Mouse (Mus musculus) adrenal gland, adult 18-20 months (tissue): Measurements from ENCODE around the gene Arhgap9. TPM values are rescaled to one million over a fixed set of nuclear protein-coding genes. Genes with fewer than 3 reads are reported as not detected.
"Not testable (repeated sequence)": the region's sequence is repeated elsewhere in the genome, so short reads cannot be mapped to it uniquely, and the experiment has no call there.

Source experiments
- DNase-seq, 2 experiments: peaks; one replicate each; pipeline ENCODE4 v3.0.0; 2021 to 2022; ENCODE audit warnings: low spot score in 2 of 2
- total RNA-seq, 2 experiments: library from RNA; stranded (reverse); gene quantifications; 1 replicate in 1 of 2; 2 replicates in 1 of 2; pipeline ENCODE4 v1.2.3; 2021

The Arhgap9 gene
- total RNA-seq, 2 experiments from 2014 or later, result 1.7 to 2.9 TPM

DNA sequence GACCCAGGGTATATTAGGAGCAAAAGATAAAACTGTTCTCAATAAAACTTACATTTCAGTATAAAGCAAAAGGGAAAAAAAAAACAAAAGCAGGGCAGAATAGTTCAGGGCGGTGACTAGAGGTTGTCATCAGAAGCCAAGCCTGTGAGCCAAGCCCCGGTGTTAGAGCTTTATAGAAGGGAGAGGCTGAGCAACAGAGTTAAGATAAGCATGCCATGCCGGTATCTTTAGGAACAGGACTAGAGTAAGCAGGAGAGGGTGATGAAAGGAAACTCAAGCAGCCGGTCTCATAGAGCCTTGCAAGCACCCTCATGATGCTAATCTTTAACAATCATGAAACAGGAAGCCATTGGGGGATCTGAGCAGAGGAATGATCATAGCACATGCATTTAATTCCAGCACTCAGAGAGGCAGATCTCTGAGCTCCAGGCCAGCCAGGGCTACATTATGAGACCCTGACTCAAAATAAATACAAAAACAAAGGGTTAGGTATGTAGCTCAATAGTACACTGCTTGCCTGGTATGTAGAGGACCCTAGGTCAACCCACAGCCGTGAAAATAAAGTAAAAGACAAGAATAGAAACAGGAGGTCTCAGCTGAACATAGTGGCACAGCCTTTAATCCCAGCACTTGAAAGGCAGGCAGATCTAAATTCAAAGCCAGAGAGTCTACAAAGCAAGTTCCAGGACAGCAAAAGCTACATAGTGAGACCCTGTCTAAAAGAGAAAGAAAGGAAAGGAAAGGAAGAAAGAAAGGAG, 29.7 kb upstream of the Arhgap9 start:
- DNase-seq, result no peak

DNA sequence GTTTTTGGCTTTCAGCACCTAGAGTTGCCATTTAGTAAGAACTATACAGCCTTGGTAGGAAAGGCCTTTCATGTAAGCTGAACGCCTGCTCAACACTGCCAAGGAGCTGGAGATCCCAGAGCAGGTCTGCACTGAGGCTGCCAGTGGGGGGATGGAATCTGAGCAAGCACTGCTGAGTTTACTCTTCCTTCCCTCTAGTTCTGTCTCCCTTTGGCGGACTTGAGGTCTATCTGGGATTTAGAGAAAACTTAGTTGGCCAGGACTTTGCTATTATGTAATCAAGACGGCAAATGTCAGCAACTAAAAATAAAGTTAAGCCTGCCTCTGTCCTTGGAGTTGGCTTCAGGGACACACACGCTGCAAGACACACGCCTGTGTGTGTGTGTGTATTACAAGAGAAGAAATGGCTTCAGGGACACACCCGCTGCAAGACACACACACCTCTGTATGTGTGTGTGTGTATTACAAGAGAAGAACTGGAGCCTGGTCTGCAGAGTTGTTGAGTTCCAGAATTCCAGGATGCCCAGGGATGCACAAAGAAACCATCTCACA, 28.7 kb upstream of the Arhgap9 start:
- DNase-seq, result peak in 1 of 2 experiments; percentile 68

DNA sequence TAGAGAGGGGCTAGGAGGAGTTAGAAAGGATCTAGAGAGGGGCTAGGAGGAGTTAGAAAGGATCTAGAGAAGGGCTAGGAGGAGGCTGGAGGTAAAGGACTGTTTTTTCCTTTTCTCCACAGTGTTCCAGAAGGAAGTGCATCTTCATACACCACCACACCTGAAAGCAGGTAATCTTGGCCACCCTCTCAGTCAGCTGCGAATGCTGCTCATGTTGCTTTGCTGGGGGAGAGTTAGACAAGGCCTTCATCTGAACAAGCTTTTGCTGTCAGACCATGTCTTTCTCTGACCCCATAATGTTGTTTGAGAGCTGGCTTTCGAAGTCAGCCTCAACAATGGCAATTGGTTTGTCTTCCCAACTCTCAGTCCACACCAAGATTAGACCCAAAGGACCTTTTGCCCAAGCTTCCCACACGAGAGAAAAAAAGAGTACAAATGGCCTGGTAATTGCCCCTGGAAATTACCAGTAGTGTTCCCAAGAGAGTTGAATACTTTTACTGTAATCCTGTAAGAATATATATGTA, 28.1 kb upstream of the Arhgap9 start:
- no peak for DNase-seq

DNA sequence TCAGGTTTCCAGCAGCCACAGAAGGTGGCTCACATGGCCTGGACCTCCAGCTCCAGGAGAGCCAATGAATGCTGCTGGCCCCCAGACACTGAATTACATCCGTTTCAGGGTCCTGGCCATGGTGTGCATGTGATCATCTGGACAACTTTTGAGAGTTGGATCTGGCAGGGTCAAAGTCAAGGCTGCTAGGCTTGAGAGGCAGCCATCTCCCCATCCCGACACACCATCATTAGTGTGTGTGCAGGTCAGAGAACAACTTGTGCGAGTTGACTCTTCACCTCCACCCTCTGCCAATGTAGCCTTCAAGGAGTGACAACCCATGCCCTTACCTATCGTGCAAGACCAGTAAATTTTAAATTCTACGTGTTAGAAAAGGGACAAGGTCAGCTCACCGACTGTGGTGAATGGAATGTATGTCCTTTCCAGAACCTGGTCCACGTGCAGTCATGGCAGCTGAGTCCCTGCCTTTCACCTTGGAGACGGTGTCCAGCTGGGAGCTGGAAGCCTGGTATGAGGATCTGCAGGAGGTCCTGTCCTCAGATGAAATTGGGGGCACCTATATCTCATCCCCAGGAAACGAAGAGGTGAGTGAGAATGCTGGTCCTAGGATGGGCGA, 26.8 kb upstream of the Arhgap9 start:
- no peak for DNase-seq

DNA sequence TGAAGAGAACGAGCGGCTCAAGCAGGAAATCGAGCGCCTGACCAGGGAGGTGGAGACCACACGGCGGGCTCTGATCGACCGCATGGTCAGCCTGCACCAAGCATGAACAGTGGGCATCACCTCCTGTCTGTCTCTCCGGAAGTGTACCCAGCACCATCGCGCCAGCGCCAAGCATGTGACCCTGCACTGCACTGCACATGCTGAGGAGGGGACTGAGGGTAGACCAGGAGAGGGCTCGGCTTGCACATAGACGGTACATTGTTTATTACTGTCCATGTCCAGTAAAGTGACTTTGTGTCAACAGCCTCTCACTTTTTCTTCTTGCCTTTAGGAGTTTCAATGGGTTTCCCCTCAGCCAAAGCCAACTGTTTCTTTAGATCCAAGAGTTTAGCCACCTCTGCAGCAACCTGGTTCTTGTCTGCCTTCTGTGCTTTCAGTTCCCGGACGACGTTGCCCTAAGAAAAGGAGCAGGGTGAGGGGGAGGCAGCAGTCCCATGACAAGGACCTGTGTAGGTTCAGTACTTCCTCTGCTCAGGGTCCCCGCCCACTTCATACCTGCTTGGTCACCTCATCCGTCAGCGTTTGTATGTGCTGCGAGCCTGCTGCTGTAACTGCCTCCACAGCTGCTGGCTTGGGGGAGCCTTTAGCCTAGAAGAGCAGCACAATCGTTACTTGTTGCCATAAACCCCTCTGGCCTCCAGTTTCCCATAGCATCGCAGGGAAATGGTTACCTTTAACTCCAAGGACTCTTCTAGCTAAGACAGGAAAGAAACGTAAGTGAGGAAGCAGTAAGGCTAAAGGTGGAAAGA, 25.6 kb upstream of the Arhgap9 start:
- no peak for DNase-seq

DNA sequence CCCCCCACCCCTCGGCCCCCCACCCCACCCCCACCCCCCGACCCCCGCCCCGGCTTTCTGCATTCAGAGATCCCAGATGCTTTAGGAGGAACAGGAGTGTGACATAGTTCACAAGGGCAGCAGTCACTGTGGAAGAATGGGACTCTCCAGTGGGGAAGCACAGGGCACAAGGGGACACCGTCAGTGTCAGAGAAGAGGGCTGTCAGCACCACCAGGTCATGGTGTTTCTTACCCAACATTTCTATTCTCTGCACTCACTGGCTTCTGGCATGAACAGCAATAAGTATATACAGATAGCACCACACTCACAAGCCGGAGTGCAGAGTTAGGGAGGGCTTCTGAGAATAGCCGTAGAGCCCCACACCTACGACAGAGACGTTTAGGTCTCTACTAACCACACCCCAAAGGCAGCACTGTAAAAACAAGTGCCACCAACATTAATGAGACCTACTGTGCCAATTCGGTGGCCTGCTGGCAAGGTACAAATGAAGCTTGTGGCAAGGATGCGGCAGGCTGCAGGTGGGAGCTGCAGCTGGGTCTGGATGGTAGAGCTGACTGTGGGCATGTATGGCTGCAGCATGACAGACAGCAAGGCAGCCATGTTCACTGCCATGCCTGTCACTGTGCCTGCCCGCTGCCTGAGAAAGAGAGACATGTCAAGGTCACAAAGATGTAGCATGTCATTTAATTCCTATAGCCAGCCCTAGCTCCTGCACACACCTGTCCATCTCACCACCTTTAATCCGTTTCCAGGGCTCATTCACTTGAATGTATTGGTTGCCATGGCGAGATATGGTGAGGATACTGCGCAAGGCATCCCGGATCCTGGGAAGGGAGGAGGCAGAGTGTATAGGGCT, 24.5 kb upstream of the Arhgap9 start:
- no peak for DNase-seq

DNA sequence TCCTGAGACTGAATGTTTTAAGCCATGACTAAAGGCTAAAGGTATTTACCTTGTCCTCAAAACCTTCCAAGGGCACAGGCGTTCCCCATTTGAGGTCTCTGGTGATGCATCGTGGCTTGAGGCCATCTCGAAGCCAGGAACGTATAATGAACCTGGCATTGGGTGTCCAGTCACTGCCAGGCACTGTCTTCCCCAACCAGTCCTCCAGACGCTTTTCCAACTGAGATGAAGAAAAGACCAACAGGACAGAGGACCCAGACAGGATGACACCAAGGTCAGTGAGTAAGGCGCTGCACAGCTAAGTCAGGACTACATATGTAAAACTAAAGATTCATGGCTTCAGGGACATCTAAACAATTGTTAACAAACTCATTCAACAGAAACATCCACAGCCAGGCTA, 21.4 kb upstream of the Arhgap9 start:
- DNase-seq, result no peak

DNA sequence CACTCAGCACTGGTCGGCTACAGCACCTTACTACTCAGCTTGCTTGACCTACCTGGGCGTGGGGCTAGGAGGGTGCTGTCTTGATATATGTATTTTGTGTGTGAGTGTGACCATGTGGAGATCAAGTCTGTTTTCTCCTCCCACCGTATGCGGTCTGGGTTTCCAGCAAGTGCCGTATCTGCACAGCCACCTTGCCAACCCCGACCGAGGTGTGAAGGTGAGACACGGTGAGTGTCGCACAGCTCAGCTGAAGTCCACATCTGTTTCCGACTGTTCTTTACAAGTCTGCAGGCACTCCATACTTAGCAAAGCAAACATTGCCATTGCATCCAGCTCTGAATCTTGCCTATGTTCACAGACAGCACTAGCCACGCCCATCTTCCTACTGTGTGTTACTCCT, 18.6 kb upstream of the Arhgap9 start:
- no peak for DNase-seq

DNA sequence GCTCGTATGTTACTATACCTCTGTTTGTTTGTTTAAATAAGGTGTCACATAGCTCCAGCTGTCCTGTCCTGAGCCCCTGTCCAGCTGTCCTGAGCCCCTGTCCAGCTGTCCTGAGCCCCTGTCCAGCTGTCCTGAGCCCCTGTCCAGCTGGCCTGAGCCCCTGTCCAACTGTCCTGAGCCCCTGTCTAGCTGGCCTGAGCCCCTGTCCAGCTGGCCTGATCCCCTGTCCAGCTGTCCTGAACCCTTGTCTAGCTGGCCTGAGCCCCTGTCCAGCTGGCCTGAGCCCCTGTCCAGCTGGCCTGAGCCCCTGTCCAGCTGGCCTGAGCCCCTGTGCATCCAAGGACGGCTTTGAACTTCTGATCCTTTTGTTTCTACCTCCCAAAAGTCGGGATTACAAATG, 12.6 kb upstream of the Arhgap9 start:
- DNase-seq, result not testable (repeated sequence)

DNA sequence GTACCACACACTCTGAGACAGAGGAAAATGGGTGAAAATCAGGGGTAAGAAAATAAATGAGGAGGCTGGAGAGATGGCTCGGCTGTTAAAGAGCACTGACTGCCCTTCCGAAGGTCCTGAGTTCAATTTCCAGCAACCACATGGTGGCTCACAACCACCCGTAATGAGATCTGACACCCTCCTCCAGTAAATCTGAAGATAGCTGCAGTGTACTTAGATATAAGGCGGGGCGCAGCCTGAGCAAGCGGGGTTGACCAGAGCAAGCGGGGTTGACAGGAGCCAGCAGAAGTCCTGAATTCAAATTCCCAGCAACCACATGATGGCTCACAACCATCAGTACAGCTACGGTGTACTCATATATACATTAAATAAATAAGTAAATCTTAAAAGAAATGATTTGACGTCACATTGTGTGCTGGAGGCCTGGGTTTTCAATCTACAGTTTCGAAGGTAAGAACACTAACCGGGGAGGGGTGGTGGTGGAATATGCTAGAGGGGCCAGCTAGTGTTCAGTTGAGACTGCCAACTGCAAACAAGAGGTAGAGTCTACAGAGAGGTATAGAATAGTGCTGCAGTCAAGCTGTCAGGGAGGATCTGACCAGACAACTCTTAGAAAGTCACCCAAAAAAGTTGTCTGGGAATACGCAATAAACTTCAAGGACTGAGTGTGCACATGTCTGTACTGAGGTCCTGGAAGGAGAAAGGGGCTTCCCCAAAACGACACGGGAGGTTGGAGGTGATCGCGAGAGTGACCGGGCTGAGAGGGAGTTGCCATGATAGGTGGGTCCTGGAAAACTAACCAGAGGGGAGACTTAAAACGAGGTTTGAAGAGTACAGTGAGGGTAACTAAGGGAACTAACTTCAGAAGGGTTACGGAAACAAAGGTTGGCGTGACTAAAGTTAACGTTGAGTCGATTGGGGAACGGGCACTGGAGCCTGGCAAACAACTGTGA, 11.0 kb upstream of the Arhgap9 start:
- no peak for DNase-seq

DNA sequence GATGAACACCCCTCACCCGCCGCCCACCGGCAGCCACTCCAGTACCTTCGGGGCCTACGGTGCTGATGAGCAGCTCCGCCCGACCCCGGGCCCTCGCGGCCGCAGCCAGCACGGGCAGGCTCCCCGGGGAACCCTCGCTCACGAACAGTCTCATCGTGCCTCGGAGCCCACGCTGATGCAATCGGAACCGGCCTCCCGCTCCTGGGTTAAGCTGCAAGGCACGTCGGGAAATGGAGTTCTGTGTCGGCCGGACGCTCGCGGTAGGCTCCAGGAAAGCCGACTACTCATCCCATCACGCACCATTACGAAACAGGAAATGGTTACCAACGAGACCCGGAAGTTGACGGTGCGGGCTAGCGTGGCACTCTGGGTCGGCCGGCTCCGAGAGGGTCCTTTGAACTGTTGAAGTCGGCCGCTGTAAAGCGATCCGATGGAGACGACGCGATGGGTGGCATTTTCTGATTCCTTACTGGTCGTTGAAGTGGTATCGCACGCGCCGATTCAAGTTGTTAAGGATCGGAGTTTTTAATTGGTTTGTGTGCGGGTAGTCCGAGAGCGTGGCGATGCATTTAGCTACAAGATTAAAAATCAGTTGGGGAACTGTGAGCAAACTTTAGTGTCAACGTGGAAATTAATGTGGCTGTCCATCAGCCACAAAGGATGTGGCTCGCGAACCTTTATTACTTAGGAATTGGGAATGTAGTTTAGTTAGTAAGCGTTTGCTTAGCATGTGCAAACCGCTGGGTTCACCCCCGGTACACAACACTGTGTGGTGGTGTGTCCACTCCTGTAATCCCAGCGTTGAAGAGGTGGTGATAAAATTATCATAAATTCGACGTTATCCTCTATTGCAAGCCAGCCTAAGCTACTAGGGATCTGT, 10.0 kb upstream of the Arhgap9 start, which contains the start of gene Mars:
Gene Mars (minus strand): TSS at position 311 of the 880 bp plus-strand sequence.
- peak; percentile 88 to 90 for DNase-seq

DNA sequence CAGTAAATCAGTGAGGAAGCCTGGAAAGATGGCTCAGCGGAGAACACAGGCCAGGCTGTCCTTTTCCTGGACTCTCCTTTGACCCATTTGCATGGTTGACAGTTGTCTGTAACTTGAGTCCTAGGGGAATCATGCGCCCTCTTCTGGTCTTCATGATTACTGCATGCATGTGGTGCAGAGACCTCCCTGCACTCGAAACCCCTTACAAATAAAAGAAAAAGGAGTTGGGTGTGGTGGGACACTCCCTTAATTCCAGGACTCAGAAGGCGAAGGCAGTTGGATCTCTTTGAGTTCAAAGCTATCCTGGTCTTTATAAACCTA, 9.4 kb upstream of the Arhgap9 start:
- DNase-seq, result peak; percentile 75 to 76

DNA sequence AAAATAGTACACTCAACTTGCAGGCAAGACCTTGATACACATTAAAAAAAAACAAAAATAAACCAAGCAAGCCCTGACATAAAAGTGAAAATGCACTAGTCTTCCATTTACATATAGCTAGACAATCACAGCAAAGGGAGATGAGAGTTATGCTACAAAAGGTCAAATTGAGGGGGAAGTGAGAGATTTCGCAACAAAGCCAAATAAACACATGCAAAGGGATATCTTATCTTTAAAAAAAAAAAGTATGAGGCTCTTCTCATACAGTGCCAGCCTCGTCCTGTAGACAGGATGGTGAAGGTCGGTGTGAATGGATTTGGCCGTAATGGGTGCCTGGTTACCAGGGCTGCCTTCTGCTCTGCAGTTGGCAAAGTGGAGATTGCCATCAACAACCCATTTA, 8.9 kb upstream of the Arhgap9 start:
- DNase-seq, result no peak

DNA sequence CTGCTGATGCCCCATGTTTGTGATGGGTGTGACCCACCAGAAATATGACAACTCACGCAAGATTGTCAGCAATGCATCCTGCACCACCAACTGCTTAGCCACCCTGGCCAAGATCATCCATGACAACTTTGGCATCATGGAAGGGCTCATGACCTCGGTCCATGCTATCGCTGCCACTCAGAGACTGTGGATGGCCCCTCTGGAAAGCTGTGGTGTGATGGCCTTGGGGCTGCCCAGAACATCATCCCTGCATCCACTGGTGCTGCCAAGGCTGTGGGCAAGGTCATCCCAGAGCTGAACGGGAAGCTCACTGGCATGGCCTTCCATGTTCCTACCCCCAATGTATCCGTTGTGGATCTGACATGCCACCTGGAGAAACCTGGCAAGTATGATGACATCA, 8.2 kb upstream of the Arhgap9 start:
- DNase-seq, result not testable (repeated sequence)

DNA sequence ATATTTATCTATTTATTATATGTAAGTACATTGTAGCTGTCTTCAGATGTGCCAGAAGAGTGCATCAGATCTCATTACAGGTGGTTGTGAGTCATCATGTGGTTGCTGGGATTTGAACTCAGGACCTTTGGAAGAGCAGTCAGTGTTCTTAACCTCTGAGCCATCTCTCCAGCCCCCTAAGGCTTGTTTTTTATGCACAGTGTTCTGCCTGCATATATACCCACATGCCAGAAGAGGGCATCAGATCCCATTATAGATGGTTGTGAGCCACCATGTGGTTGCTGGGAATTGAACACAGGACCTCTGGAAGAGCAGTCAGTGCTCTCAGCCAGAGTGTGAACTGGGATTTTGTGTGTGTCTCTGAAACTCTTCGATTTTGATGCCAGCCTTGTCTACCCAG, 6.8 kb upstream of the Arhgap9 start:
- not testable (repeated sequence) for DNase-seq

DNA sequence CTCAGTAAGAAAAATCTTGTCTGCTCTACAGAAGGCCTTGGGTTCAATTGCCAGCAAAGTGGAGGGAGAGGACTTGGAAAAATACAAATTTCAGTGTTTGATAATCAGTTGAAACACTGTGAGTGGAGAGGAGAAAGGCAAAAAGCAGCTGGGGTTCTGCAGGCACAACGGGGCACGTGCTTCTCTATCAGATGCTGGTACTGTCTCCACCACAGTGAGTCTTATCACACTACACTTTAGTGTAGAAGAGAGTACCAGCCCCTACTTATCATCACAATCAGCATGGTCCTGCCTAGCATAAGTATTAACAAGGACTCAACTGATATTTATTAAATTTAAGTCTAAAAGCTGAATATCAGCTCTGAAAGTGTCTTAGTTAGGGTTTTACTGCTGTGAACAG, 4.5 kb upstream of the Arhgap9 start:
- no peak for DNase-seq

DNA sequence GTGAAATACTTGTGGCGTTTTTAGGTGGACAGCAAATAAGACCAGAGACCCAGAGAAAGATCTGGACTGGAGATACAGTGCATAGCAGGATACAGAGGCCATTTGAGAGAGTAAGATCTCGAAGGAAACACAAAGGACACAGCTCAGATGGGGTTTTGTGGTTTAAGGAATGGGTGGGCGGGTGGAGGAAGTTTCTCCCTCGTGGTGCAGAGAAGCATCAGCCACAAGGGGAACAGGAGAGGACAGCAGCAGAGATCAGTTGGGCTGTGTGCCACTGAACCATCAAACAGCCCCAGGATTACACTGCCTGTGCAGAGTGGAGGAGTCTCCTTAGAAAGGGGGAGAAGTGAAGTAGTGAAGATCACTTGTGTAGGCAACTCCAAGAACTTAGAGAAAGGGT, 3.8 kb upstream of the Arhgap9 start:
- no peak for DNase-seq

DNA sequence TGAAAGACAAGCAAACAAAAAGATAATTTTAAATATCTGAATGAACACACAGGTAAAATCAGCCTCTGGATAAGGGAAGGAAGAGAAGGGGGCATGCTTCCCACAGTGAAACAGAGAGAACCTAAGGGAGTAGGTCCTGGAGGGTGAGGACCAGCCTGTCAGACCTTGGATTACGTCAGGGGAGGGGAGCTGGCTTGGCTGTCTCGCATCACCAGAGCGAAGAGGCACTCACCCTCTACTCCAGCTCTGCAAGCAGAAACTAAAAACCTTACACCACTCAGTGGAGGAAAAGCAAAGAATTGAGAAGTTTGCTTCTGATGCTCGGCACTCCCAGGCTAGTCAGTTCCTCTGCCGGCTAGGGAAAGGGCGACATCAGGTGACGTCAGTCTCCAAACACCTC, 1.8 kb upstream of the Arhgap9 start:
- no peak for DNase-seq
